Mouse (Mus musculus) limb, embryonic 10.5 days (tissue): ENCODE results near the gene Fam71f1. TPM values are rescaled to one million over a fixed set of nuclear protein-coding genes. Genes with fewer than 3 reads are reported as not detected.

Experiments used
- DNase-seq: peaks from one replicate; pipeline ENCODE4 v3.0.0-alpha.2; 2017; ENCODE audit warnings: low spot score
- H3K27ac ChIP-seq: fragments of 300-500 bp; sonication (generic); 2 replicates; pipeline ENCODE4 v1.5.1; 2016; ENCODE audit warnings: mild to moderate bottlenecking
- H3K27me3 ChIP-seq: fragments of 300-500 bp; sonication (generic); 2 replicates; pipeline ENCODE4 v1.6.1; 2016; ENCODE audit warnings: low read depth, mild to moderate bottlenecking; ENCODE audit not compliant: poor library complexity, severe bottlenecking
- H3K36me3 ChIP-seq: fragments of 300-500 bp; sonication (generic); 2 replicates; pipeline ENCODE4 v1.6.1; 2016; ENCODE audit warnings: mild to moderate bottlenecking, moderate library complexity
- H3K4me1 ChIP-seq: fragments of 300-500 bp; sonication (generic); 2 replicates; pipeline ENCODE4 v1.6.1; 2016
- H3K4me3 ChIP-seq: fragments of 300-500 bp; sonication (generic); 2 replicates; pipeline ENCODE4 v1.5.1; 2016; ENCODE audit warnings: mild to moderate bottlenecking, moderate library complexity
- H3K9me3 ChIP-seq: fragments of 300-500 bp; sonication (generic); replicated peaks from 2 replicates; pipeline ENCODE4 v1.6.1; 2016; ENCODE audit warnings: mild to moderate bottlenecking
- WGBS: fragments of 180-500 bp; shearing (Covaris S2); methylation state at CpG from one replicate; pipeline ENCODE4 v1.1.7; 2016; 5-methylcytosine and 5-hydroxymethylcytosine counted together
- polyA plus RNA-seq: library from polyadenylated mRNA; unstranded; fragments of >200 nt; fragmentation: Nextera tagmentation; extraction: Ambion mirVana; gene quantifications from 2 replicates; pipeline ENCODE4 v1.2.1, GENCODE M21; 2016

Gene Fam71f1
- polyA plus RNA-seq, 1 experiment from 2014 or later = not detected

DNA sequence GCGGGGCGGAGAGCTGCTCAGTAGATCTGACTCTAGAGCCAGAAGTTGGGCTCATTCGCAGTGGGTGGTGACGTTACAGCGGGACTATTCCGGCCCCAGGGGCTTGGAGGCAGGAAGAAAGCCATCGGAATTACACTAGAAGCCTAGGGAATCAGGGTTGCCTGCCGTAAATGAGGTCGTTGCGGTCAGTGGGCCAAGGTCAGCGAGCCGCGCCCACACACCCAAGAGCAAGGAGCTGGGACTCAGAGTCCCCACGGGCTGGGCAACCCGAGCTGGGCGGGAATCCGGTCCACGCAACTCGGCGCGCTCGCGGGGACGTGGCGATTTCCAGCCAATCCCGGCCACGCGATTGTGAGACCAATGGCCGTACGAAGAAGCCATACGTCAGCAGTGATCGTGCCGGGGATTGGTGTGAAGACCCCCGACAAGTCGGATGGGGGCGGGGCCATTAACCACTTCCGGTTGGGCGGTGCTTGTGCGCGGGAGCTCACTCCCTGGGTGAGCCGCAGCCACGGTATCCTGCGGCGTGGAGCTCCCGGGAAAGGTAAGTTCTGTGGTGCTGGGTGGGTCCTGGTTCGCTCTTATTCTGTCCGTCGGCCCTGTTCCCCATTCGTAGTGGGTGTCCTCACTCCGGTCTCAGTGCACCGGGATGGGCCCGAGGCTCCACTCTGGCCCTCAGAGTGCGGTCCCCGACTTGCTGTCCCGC is 28.9 kb downstream of the Fam71f1 start, which contains the start of gene Calu:
Calu (plus strand) TSS at position 405 of the 706 bp plus-strand sequence.
- H3K4me3 ChIP-seq = peak within 1 kb of the TSS; percentile 94
- peaks cover 13% of the 10 kb centered on the region for H3K4me1 ChIP-seq
- peak; percentile 100 for DNase-seq
- H3K27ac ChIP-seq = peak within 1 kb of the TSS; percentile 89
- no peaks in the 10 kb centered on the region for H3K27me3 ChIP-seq
- H3K9me3 ChIP-seq = no peaks in the 10 kb centered on the region
- WGBS = under 1% methylated on average over 55 of the region's 55 CpGs
- no peaks in the 10 kb centered on the region; the same call in 1 of the 2 replicates for H3K36me3 ChIP-seq

DNA sequence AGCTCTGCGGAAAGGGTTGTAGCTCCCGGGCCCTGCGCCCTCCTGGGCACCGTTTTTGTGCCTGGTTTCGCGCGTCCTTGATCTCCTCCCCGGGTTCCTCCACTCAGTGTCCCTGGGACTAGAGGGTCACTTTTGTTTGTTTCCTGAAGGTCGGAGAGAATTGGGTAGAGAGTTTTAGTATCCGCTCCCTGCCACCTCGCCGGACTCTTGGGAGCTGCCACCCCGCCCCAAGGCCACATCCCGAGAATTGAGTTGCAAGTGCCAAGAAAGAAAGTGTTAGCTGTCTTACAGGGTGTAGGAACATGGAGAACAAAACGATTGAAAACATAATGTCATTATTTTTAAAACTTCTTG is 29.4 kb downstream of the Fam71f1 start:
- no peaks in the 10 kb centered on the region for H3K27me3 ChIP-seq
- whole genome bisulfite sequencing = under 1% methylated on average over 15 of the region's 15 CpGs
- peak overlapping the region; percentile 94 for H3K4me3 ChIP-seq
- peaks cover 13% of the 10 kb centered on the region for H3K4me1 ChIP-seq
- no peak for DNase-seq
- no peaks in the 10 kb centered on the region for H3K9me3 ChIP-seq
- H3K36me3 ChIP-seq = no peaks in the 10 kb centered on the region; the same call in 1 of the 2 replicates
- H3K27ac ChIP-seq = peak overlapping the region; percentile 89

DNA sequence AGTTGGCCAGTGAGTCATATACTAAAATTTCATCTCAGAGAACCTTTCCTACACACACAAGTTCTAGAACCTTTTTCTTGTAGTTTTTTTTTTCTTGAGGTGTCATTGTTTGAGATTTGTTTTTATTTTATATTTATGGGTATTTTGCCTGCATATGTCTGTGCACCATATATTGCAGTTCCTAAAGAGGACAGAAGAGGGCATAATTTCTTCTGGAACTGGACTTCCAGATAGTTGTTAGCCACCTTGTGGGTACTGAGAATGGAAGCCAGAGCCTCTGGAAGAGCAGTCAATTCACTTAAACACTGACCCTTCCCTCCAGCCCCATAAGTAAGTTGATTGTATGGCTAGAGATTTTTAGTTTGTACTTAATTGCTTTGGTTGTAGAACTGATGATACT is 32.7 kb downstream of the Fam71f1 start:
- H3K27ac ChIP-seq = no peak overlapping the region
- no peaks in the 10 kb centered on the region for H3K27me3 ChIP-seq
- no peak for DNase-seq
- no peaks in the 10 kb centered on the region for H3K9me3 ChIP-seq
- H3K4me3 ChIP-seq = no peak overlapping the region
- peaks cover 13% of the 10 kb centered on the region for H3K4me1 ChIP-seq
- H3K36me3 ChIP-seq = peaks cover 4% of the 10 kb centered on the region

DNA sequence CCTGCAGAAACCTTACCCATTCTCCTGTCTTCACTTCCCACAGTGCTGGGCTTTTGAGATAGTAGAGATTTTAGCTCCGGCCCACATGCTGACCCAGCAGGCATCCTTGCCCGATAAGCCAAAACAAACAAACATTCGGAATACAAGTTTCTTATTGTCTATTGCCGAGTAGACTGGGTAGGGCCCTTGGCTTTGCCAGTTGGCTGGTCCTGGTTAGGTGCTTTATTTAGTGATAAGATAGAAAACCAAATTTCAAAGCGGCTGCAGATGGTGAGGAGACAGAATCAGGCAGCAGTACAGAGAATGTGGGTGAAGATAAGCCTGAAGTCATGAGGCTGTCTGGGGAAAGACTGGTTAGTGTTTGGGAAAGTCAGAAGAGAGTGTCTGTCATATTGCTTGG is 33.9 kb downstream of the Fam71f1 start:
- 75% methylated on average over 5 of the region's 5 CpGs for WGBS
- peaks cover 7% of the 10 kb centered on the region for H3K4me1 ChIP-seq
- DNase-seq = no peak
- H3K36me3 ChIP-seq = peaks cover 16% of the 10 kb centered on the region
- no peaks in the 10 kb centered on the region for H3K9me3 ChIP-seq
- H3K27me3 ChIP-seq = no peaks in the 10 kb centered on the region
- no peak overlapping the region for H3K4me3 ChIP-seq
- no peak overlapping the region for H3K27ac ChIP-seq

DNA sequence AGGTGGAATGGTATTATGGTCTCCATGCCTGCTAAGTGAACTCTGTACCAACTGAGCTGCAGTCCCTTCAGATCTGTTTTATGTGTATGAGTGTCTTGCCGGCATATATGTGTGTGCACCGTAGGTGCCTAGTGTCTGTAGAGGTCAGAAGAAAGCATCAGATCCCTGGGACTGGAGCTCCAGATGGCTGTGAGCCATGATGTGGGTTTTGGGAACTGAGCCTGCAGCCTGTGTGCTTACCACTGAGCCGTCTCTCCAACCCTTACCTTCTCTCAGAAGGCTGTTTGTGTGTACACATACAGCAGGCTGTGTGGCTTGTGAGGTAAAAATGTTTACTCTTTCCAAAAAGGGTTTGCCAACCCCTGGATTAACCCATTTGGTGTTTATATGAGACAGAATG is 40.4 kb downstream of the Fam71f1 start:
- H3K27me3 ChIP-seq = no peaks in the 10 kb centered on the region
- no peak overlapping the region for H3K27ac ChIP-seq
- no peak for DNase-seq
- 96% methylated on average over 3 of the region's 3 CpGs for WGBS
- peaks cover 6% of the 10 kb centered on the region; the same call in 1 of the 2 replicates for H3K4me1 ChIP-seq
- H3K36me3 ChIP-seq = peaks cover 75% of the 10 kb centered on the region
- H3K9me3 ChIP-seq = no peaks in the 10 kb centered on the region
- no peak overlapping the region for H3K4me3 ChIP-seq

DNA sequence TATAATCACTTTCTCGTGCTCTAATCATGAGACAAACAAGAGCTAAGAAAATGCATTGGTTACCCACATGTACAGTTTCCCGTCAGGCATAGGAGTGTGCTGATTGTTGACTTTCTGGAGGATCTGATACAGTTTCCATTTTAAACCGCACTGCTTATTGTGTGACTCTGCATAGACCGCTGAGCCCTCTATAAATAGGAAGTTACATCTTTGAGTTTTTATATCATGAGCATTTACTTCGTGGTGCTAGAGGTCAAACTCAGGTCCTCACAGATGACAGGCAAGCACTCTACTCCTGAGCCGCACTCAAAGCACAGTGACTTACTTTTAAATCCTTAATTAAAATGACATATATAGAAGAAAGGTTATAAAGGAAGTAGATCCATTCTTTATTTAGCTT is 41.3 kb downstream of the Fam71f1 start:
- Histone ChIP-seq H3K4me1 (peaks cover 6% of the 10 kb centered on the region; the same call in 1 of the 2 replicates), H3K4me3 (no peak overlapping the region), H3K36me3 (peaks cover 82% of the 10 kb centered on the region), H3K9me3 (no peaks in the 10 kb centered on the region), H3K27me3 (no peaks in the 10 kb centered on the region), H3K27ac (no peak overlapping the region)
- DNase-seq = no peak
- 95% methylated on average over 6 of the region's 6 CpGs for WGBS

DNA sequence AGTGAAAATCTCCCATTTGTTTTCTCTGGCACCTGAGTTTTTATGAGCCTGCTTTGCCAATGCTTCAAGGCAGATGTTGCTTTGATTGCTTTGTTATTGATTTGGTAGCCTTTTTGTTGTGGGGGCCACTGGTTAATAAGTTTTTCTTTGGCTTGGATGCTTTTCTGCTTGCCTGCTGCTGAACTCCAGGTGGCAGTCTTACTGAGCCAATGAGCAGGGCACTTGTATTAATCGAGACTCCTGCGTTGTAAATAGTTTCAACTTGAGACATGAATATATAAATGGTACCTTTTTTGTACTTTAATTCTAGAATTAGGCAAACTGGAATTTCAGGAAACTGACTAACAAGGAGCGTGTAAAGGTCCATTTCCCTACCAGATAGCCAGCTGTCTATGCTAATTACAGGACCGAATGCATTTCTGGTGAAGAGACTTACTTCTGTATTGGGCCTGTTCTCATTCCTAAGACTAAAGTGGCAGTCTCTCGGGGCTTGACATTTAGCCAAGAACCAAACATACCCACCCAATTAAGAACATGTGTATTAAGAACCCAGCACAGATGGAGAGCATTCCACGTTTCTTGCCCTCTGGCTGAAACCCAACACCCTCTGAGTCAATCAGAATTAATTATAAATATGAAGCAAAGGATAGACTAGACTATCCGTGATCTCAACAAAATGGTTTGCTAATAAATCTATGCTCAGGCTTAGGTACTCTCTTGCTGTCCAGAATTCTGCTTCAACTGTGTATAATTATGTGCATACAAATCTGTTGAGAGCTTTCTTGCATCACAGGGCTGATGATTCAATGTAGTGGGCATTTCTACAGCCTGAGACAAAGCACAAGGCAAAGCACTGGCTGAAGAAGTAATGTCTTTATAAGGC is 43.5 kb downstream of the Fam71f1 start:
- Histone ChIP-seq H3K9me3 (no peaks in the 10 kb centered on the region), H3K4me1 (peaks cover 6% of the 10 kb centered on the region; the same call in 1 of the 2 replicates), H3K27me3 (no peaks in the 10 kb centered on the region), H3K27ac (no peak overlapping the region), H3K36me3 (peaks cover 92% of the 10 kb centered on the region), H3K4me3 (no peak overlapping the region)
- no peak for DNase-seq
- WGBS = 71% methylated on average over 7 of the region's 7 CpGs

DNA sequence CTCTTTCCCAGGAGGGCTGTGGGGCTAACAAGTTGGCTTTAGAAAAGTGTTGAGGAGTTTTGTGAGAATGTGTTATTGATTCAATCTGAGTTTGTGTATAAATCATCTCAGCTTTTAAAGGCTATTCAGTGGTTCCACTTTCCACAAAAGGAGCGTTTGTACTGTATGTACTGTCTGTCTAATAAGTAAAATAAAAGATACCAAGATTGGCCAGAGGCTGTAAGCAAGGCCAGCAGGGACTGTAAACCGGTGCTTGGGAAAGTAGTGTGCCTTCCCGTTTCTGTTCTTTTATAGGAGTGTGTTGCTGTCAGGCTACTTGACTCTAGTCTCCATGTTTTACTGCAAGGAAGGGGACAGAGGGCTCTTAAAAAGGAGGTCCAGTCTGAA is 44.2 kb downstream of the Fam71f1 start:
- Histone ChIP-seq H3K36me3 (peaks cover 92% of the 10 kb centered on the region), H3K4me1 (peaks cover 6% of the 10 kb centered on the region; the same call in 1 of the 2 replicates), H3K9me3 (no peaks in the 10 kb centered on the region), H3K27ac (no peak overlapping the region), H3K4me3 (no peak overlapping the region), H3K27me3 (no peaks in the 10 kb centered on the region)
- no peak for DNase-seq
- 86% methylated on average over 3 of the region's 3 CpGs for WGBS

DNA sequence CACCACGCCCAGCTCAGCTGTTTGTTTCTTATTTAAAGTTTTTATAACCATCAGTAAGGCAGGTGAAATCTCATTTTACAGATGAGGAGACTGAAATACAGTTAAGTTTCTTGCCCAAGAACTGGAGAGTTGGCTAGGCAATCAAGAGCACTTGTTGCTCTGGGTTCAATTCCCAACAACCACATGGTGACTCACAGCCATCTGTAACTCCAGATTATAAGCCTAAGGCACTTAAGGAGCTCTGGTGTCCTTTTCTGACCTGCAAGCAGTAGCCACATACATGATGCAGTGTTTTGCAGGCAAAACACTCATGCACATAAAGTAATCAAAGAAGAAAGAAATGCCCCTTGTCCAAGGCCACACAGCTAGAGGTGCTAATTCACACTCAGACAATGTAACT is 46.3 kb downstream of the Fam71f1 start:
- peaks cover 6% of the 10 kb centered on the region; the same call in 1 of the 2 replicates for H3K4me1 ChIP-seq
- 90% methylated on average over 1 of the region's 1 CpGs for WGBS
- peaks cover 92% of the 10 kb centered on the region for H3K36me3 ChIP-seq
- H3K27ac ChIP-seq = no peak overlapping the region
- H3K27me3 ChIP-seq = no peaks in the 10 kb centered on the region
- no peak for DNase-seq
- H3K9me3 ChIP-seq = no peaks in the 10 kb centered on the region
- no peak overlapping the region for H3K4me3 ChIP-seq

DNA sequence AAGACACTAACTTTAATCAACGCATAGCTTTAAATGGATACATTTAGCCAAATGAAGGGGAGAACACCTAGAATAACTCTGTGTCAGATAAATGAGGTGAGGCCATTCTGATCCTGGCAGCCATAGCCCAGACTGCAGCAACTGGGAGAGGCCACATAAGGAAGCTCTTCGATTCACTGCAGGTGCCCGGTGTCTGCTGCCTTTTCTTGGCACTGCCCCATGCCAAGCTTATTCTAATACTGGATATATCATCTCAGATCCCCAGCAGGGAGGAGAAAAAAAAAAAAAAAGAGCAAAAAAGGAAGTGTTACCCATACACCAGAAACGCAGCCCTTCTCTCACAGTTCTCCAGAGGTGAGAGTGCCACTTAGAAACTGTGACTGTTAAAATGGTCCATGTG is 58.4 kb downstream of the Fam71f1 start:
- no peak for DNase-seq
- H3K9me3 ChIP-seq = no peaks in the 10 kb centered on the region
- no peaks in the 10 kb centered on the region for H3K4me1 ChIP-seq
- no peak overlapping the region for H3K4me3 ChIP-seq
- no peak overlapping the region for H3K27ac ChIP-seq
- H3K36me3 ChIP-seq = peaks cover 79% of the 10 kb centered on the region
- no peaks in the 10 kb centered on the region for H3K27me3 ChIP-seq
- 94% methylated on average over 4 of the region's 4 CpGs for WGBS

DNA sequence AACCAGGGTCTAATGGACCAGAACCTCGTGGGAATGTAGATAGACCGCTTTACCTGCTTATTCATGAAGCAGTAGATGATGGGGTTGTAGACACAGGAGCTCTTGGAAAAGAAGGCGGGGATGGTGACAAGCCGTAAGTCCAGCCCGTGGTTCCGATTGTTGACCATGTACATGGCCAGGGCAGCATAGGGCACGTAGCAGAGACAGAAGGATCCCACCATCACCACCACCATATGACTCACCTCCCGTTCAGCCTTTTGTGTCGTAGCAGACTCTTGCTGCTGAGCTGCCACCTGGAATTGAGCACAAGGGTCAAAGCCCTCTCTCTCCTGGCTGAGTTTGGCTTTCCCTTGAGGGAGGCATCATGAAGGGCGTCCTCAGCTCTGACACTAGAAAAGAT is 59.7 kb downstream of the Fam71f1 start:
- H3K4me1 ChIP-seq = no peaks in the 10 kb centered on the region
- no peaks in the 10 kb centered on the region for H3K9me3 ChIP-seq
- H3K27me3 ChIP-seq = no peaks in the 10 kb centered on the region
- H3K4me3 ChIP-seq = no peak overlapping the region
- H3K36me3 ChIP-seq = peaks cover 66% of the 10 kb centered on the region
- DNase-seq = no peak
- 93% methylated on average over 10 of the region's 10 CpGs for WGBS
- H3K27ac ChIP-seq = no peak overlapping the region

DNA sequence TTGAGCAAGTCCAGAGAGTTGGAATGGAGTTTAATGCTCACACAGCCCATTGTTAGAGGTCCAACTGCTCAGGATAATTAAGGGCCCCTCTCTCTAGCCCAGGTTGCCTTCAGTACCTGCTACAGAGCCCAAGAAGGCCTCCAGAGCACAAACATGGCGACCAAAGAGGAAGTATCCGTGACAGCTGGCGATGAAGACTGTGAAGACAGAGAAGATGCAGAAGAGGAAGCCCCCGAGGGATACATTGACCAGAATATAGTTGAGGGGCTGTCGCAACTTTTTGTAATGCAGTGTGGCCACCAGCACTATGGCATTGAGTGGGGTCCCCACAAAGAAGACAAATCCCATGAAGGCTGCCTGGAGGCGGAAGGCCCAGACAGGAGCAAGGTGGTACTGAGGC is 61.0 kb downstream of the Fam71f1 start:
- no peak overlapping the region for H3K4me3 ChIP-seq
- H3K36me3 ChIP-seq = peaks cover 53% of the 10 kb centered on the region
- H3K27me3 ChIP-seq = no peaks in the 10 kb centered on the region
- H3K4me1 ChIP-seq = no peaks in the 10 kb centered on the region
- WGBS = 93% methylated on average over 6 of the region's 6 CpGs
- H3K27ac ChIP-seq = no peak overlapping the region
- H3K9me3 ChIP-seq = no peaks in the 10 kb centered on the region
- no peak for DNase-seq

DNA sequence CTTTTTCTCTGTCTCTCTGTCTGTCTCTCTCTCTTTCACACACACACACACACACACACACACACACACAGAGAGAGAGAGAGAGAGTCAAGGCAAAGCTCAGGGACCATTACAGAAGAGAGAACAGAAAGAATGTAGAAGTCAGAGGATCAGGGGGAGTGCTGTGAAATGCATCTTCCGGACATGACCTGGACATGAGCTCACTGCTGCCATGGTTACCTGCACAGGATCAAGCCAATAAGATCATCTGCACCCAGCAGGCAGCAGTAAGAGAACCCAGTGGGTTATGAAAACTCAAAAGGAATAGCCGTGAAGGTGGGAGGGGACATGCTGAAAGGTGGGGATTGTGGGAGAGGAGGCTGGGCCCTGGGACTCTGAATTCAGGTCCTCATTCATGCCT is 63.5 kb downstream of the Fam71f1 start:
- Histone ChIP-seq H3K27me3 (no peaks in the 10 kb centered on the region), H3K9me3 (no peaks in the 10 kb centered on the region), H3K4me1 (peaks cover 16% of the 10 kb centered on the region), H3K36me3 (peaks cover 28% of the 10 kb centered on the region), H3K27ac (no peak overlapping the region), H3K4me3 (no peak overlapping the region)
- DNase-seq = no peak
- 73% methylated on average over 2 of the region's 2 CpGs for WGBS
